Mouse (Mus musculus) gonadal fat pad, adult 2 months (tissue): ENCODE data around the gene Hemgn. TPM values are rescaled to one million over a fixed set of nuclear protein-coding genes. Genes with fewer than 3 reads are reported as not detected.

Experiments
- DNase-seq: peaks from one replicate; pipeline ENCODE4 v3.0.0-alpha.2; 2012; ENCODE audit warnings: low read depth
- polyA plus RNA-seq: library from polyadenylated mRNA; depleted of rRNA; stranded (reverse); fragments of >200 nt; gene quantifications from 2 replicates; pipeline ENCODE4 v1.2.3, GENCODE M21; 2012; rRNA removed

Gene Hemgn
- polyA plus RNA-seq, 1 experiment: 0.08 TPM

DNA sequence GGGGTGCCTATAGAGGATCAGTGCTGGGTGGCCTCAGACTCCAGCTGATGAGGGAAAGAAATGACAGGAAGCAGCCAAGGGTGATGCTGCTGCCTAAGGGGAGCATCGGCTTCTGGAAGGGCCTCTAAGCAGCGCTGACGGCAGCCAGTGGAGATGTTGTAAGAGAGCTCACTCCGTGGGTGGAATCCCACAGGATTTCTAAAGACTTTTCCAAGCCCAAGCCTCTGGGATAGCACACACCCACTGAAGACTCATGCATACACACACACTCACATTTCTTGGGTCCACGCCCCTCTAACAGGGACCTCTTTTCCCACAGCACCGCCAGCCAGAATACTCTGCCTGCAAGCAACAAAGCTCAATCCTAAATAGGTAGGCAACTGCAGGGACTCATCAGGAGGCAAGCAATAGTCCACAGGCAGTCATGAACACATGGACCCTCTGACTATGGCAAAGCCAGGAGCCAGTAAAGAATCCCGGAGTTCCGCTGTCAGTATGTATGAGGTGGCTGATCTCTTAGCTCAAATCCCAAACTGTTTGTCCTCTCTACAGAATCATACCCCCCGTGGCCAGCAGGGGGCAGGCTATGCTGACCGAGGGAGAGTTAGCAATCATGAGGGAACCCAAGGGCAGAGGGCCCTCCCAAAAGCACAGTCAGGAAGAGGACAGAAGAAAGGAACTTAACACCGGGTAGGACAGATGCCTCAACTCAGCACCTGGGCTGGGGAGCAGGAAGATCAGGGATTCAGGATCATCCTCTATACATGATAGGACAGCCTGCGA is 56.8 kb downstream of the Hemgn start:
- DNase-seq: no peak

DNA sequence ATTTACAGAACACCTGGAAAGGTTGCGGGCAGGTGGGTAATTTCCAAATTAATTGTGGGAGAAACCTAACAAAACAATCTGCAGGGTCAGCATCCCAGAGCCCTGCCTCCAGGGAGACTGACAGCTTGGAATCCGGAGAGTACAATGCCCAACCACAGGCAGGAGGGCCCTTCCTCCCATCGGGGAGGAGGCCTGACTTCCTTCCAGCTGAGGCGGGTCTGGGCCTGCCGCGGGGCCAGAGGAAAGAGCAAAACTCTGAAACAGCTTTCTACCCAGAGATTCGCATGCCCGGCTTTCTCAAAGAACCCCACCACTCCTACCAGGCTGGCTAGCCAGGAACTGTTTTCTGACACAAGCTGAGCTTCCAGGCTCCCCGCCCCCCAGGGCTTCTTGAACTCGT is 60.3 kb downstream of the Hemgn start:
- DNase-seq: no peak

DNA sequence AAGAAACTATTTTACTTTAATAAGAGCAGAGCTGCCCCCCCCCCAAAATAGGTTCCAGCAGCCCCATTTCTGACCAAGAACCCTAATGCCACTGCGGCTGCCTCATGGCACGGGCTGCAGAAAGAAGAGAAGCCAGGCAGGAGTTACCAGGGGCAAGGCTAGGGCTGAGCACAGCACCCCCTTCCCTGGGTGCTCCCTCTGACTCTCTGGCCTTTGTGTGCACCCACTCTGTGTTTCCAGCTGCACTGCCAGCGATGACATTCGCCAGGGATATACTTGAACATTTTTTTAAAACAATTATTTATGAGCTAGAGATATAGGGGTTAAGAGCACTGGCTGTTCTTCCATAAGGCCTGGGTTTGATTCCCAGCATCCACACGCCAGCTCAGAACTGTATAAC is 63.8 kb downstream of the Hemgn start:
- DNase-seq: no peak

DNA sequence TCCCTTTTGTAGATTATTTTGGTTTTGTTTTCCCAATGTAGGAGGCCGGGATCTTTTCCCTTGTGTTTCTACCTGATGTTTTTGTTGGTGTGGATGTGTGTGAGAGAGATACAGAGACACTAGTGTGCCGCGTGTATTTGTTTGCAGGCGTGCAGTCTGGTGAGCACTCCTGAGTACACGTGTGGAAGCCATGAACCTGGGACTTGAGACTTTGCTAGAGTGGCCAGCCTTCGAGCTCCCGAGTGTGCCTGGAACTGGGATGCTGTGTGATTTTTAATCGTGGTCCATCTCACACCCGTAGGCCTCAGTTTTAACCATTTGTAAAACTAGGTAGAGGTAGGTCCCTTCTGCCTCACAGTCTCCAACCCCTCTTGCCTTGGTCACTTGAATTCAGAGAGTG is 64.4 kb downstream of the Hemgn start:
- DNase-seq: no peak

DNA sequence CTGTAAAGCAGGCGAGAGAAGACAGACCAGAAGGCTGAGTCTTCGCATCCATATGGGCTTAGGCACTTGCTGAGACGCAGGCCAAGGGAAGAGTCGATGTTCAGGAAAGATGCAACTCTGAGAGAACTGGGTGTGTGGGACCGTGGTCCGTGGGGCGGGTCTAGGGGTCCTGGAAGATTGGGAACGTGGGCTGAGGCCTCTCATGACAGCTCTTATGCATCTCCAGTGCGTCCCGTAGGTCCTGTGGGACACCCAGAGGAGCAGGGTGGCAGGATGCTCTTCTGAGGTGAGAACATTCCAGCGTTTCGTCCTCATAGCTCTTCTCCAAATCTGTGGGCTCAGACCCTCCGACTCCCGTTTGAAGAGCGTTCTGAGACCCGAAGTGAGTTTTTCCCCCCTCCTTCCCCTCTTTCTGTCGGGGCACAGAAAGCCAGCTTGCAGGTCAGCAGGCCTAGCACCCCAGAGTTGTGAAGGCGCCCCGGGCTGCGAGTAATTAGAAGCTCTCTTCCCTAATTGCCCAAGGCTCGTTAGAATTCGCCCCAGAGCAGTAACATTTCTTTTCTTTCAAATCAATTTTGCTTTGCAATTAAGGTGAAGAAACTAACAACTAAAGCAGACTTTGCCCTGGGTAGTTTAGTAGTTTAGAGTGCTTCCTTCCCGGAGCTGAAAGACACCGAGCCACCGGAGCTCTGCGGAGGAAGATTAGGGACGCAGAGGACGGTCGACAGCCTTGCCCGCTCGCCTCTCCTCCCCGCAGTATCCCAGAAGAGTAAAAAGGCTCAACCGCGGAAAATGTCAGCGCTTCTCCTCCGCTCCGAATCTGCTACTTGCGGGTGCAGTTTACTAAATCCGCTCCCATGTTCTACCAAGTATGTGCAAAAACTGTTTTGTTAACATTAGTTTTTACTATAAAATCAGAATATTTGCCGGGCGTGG is 65.5 kb downstream of the Hemgn start:
- DNase-seq: no peak

DNA sequence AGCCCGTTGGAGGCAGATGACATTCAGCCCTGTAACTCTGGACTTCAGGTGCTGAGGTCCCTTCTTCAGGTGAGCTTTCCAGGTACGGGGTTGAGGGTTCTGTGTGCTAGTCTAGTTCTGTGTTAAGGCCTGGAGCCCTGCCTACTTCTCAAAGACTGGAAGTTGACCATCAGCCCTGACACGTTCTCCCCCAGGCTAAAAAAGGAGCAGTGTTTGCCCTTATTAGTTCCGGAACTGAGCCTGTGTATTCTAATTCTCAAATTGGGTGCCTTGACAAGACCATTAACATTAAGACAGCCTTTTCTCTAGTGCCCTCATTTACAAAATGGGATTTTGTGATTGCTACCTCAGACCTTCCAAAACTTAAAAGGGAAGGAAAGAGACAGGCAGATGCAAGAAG is 66.2 kb downstream of the Hemgn start:
- no peak for DNase-seq

DNA sequence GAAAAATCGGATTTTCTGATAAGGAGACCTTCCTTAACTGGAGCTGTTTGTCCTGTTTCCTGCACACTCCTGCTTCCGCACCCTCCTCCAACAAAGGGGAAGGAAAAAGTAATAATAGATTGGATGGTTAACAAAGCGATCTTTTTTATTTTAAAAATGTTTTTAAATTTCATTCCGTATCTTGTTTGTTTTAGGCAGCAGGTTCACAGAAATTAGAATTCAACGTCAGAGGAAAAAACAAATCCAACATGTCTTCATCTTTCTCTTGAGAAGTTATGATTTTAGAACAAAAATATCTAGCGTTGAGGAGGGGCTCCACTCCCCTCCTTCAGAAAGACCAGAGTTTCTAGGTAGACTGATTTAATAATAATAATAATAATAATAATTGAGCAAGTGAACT is 67.1 kb downstream of the Hemgn start:
- DNase-seq: no peak

DNA sequence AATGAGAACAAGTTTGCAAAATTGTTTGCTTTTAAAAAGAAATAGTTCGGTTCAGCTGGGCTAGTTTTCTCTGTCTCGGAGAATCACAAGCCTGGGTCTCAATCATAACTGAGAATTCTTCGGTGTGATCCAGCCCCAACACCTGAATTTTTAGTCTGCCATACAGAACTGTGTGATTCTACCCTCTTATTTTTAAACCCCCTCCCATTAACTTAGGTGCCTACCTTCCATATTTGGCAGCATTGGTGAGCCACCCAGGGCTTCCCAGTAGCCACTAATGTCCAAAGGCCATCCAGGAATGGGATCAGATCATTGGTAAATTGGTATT is 67.6 kb downstream of the Hemgn start:
- no peak for DNase-seq

DNA sequence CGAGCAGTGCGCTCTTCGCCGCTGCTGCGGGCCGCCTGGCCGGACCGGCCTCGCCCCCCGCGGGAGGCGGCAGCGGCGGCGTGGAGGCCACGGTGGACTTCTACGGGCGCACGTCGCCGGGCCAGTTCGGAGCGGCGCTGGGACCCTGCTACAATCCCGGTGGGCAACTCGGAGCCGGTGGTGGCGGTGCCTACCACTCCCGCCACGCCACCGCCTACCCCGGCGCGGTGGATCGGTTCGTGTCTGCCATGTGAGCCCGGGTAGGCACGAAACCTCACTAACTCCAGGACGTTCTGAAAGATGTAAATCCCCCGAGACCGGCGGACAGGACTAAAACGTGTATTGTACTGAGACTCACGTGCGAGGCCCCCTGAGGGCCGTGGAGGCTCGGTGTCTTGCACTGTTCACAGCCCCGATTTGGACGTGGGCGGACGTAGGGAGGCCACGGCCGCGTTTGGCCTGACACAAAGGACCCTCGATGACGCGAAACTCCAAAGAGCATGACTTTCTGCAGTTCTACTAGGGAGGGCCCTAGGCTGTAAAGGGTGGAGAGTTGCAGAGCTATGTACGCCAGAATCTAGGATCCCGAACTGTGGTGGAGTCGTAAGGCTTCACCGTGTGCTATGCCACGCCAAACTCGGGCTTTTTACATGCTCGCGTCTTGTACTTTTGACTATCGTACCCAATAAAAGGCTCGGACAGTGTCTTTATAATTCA is 68.1 kb downstream of the Hemgn start:
- no peak for DNase-seq

DNA sequence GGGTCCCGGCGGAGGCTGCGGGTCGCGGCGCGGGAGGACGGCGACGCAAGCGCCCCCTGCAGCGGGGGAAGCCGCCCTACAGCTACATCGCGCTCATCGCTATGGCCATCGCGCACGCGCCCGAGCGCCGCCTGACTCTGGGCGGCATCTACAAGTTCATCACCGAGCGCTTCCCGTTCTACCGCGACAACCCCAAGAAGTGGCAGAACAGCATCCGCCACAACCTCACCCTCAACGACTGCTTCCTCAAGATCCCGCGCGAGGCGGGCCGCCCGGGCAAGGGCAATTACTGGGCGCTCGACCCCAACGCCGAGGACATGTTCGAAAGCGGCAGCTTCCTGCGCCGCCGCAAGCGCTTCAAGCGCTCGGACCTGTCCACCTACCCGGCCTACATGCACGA is 69.0 kb downstream of the Hemgn start:
- no peak for DNase-seq

Other genes starting within 250 kb of the Hemgn start
- gene Xpa, start 217.2 kb downstream of the Hemgn start, polyA plus RNA-seq: 23.0 and 34.2 TPM in 2 replicates
- gene Foxe1, start 69.9 kb downstream of the Hemgn start, polyA plus RNA-seq: not detected in 2 replicates
- gene Trmo, start 24.1 kb downstream of the Hemgn start, polyA plus RNA-seq: 6.2 and 6.7 TPM in 2 replicates
- 8.8 and 17.9 TPM in 2 replicates for gene Anp32b, start 37.4 kb upstream of the Hemgn start, polyA plus RNA-seq
- 96.9 and 129 TPM in 2 replicates for gene Nans, start 75.7 kb upstream of the Hemgn start, polyA plus RNA-seq
- 18.1 and 30.2 TPM in 2 replicates for gene Trim14, start 122.6 kb upstream of the Hemgn start, polyA plus RNA-seq
- 73.7 and 124 TPM in 2 replicates for gene Coro2a, start 188.7 kb upstream of the Hemgn start, polyA plus RNA-seq
- 14.2 and 17.9 TPM in 2 replicates for gene Tbc1d2, start 236.7 kb upstream of the Hemgn start, polyA plus RNA-seq